Mouse (Mus musculus) heart, embryonic 11.5 days (tissue): ENCODE results near the gene Prss40. TPM values are rescaled to one million over a fixed set of nuclear protein-coding genes. Genes with fewer than 3 reads are reported as not detected.

Experiments
- ATAC-seq: fragments of 200-750 bp; cut with Nextera tagmentation; replicated peaks from 2 replicates; pipeline ENCODE4 v1.8.0; 2017; ENCODE audit warnings: moderate library complexity; ENCODE audit not compliant: insufficient number of reproducible peaks, low FRiP score, low TSS enrichment
- H3K27ac ChIP-seq: fragments of 300-500 bp; sonication (generic); 2 replicates; pipeline ENCODE4 v1.5.1; 2014; ENCODE audit warnings: mild to moderate bottlenecking, low read depth, low read length
- H3K27me3 ChIP-seq: fragments of 300-500 bp; sonication (generic); 2 replicates; pipeline ENCODE4 v1.6.1; 2014; ENCODE audit warnings: mild to moderate bottlenecking, low read length, mixed read lengths; ENCODE audit not compliant: control insufficient read depth, insufficient read depth
- H3K36me3 ChIP-seq: fragments of 300-500 bp; sonication (generic); 2 replicates; pipeline ENCODE4 v1.6.1; 2014; ENCODE audit warnings: mild to moderate bottlenecking, low read length, moderate library complexity, mixed read lengths; ENCODE audit not compliant: control insufficient read depth, insufficient read depth
- H3K4me1 ChIP-seq: fragments of 300-500 bp; sonication (generic); 2 replicates; pipeline ENCODE4 v1.6.1; 2014; ENCODE audit warnings: low read length; ENCODE audit not compliant: control insufficient read depth, insufficient read depth
- H3K4me2 ChIP-seq: fragments of 300-500 bp; sonication (generic); 2 replicates; pipeline ENCODE4 v1.6.1; 2014; ENCODE audit warnings: mild to moderate bottlenecking, moderate library complexity
- H3K4me3 ChIP-seq: fragments of 300-500 bp; sonication (generic); 2 replicates; pipeline ENCODE4 v1.5.1; 2014; ENCODE audit warnings: low read depth, low read length
- H3K9ac ChIP-seq: fragments of 300-500 bp; sonication (generic); 2 replicates; pipeline ENCODE4 v1.6.1; 2014; ENCODE audit warnings: mild to moderate bottlenecking, low read depth, low read length, moderate library complexity
- H3K9me3 ChIP-seq: fragments of 300-500 bp; sonication (generic); replicated peaks from 2 replicates; pipeline ENCODE4 v1.6.1; 2016; ENCODE audit warnings: low read length; ENCODE audit not compliant: control insufficient read depth
- WGBS: fragments of 180-500 bp; shearing (Covaris S2); extraction: QIAGEN DNeasy Blood & Tissue Kit; methylation state at CpG from one replicate; pipeline ENCODE4 v1.1.7; 2014; ENCODE audit not compliant: insufficient replicate concordance; 5-methylcytosine and 5-hydroxymethylcytosine counted together
- polyA plus RNA-seq: library from polyadenylated mRNA; unstranded; fragments of >200 nt; fragmentation: Nextera tagmentation; extraction: Ambion mirVana; gene quantifications from 2 replicates; pipeline ENCODE4 v1.2.1, GENCODE M21; 2014

The Prss40 gene
- polyA plus RNA-seq, 1 experiment from 2014 or later = not detected

DNA sequence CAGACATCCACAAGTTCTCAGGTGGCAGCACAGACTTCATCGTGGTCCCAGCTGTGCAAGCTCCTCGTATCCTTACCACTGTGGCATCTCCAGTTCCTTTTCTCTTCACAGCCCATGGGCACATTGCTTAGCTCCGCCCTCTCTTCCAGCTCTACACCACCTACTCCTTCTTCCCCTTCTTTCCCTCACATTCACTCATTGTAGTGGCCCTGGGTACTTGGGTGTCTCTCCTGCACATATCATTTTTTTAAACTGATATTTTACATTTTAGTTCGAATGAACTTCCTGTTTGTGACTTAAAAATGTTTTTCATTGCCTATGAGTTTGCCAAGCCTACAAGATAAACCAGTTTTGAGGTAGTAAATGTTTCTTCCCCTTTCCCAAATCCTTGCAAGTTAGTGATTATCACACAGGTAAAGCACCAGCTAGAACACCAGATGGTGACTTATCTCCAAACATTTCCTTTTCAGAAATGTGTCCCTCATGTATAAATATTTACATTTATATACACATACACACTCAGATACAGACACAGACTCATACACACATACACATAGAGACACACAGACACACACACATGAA lies 54.7 kb downstream of the Prss40 start:
- 76% methylated on average over 4 of the region's 4 CpGs for WGBS
- Histone ChIP-seq H3K9ac (no peak overlapping the region), H3K4me1 (no peaks in the 10 kb centered on the region), H3K27me3 (no peaks in the 10 kb centered on the region), H3K36me3 (no peaks in the 10 kb centered on the region), H3K4me2 (no peak overlapping the region), H3K27ac (no peak overlapping the region), H3K4me3 (no peak overlapping the region), H3K9me3 (no peaks in the 10 kb centered on the region)
- no peak for ATAC-seq

DNA sequence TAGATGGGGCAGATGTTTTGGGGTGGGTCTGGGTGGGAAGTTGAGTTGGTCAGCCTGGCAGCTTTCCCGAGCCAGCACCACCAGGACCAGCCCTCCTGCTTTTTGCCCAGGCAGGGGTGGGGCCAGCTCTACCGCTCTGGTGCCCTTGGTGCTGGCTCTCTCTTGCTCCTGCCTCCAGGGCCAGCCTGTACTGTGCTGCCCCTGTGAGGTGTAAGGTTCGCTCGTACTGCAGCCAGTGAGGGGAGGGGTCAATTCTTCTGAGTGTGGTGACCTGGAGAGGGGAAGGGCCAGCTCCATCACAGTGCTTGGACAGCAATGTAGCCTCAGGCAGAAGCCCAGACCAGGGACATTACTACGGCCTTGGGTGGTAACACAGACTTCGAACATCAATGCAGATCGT lies 55.4 kb downstream of the Prss40 start:
- WGBS = 51% methylated on average over 7 of the region's 7 CpGs
- Histone ChIP-seq H3K4me1 (no peaks in the 10 kb centered on the region), H3K27ac (no peak overlapping the region), H3K4me2 (no peak overlapping the region), H3K9ac (no peak overlapping the region), H3K36me3 (no peaks in the 10 kb centered on the region), H3K9me3 (no peaks in the 10 kb centered on the region), H3K4me3 (no peak overlapping the region), H3K27me3 (no peaks in the 10 kb centered on the region)
- no peak for ATAC-seq

DNA sequence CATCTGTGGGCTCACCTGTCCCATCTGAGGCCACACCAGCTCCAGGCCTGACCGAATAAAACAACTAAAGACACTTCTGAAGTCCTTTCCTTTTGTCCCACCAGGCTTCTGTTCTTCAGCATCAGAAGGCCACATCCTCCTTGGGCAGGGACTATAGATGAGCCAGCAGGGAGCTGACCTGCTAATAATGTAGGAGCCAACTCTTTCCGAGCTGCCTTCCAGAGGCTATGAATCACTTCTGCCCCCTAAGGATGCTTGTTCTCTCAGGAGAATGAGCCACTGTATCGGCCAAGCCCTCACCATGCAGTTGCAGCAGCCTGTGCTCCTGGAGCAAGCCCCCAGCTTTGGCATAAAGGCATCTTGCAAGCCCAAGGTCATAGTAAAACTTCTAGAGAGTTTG lies 57.8 kb downstream of the Prss40 start:
- 56% methylated on average over 3 of the region's 3 CpGs for WGBS

More for the DNA sequence above, 57.8 kb downstream of the Prss40 start:
- ATAC-seq = no peak
- H3K27me3 ChIP-seq = no peaks in the 10 kb centered on the region
- H3K9me3 ChIP-seq = no peaks in the 10 kb centered on the region
- no peak overlapping the region for H3K4me2 ChIP-seq
- no peak overlapping the region for H3K9ac ChIP-seq
- H3K27ac ChIP-seq = no peak overlapping the region
- H3K4me1 ChIP-seq = no peaks in the 10 kb centered on the region
- H3K36me3 ChIP-seq = no peaks in the 10 kb centered on the region
- H3K4me3 ChIP-seq = no peak overlapping the region

Other genes with a start within 250 kb of the Prss40 start
- gene Ccdc115, start 121.3 kb downstream of the Prss40 start, polyA plus RNA-seq = 49.0 and 49.8 TPM in 2 replicates
- 73.0 and 80.8 TPM in 2 replicates for gene Imp4, start 121.1 kb downstream of the Prss40 start, polyA plus RNA-seq
- 7.4 and 10.4 TPM in 2 replicates for gene Ptpn18, start 101.2 kb downstream of the Prss40 start, polyA plus RNA-seq
- gene Prss39, start 62.5 kb downstream of the Prss40 start, polyA plus RNA-seq = not detected in 2 replicates
- 0.50 and 1.00 TPM in 2 replicates for gene Cfc1, start 25.3 kb downstream of the Prss40 start, polyA plus RNA-seq
- gene Amer3, start 18.7 kb upstream of the Prss40 start, polyA plus RNA-seq = 0.06 TPM in 1 of 2 replicates, not detected in the other